Mouse (Mus musculus) splenic B cell, adult 2 months (primary cell): ENCODE measurements around the gene Plce1.

ENCODE experiments used
- DNase-seq: peaks from one replicate; pipeline ENCODE4 v3.0.0-alpha.2; 2011; ENCODE audit warnings: low read depth, low spot score
- H3K27me3 ChIP-seq: 2 replicates; pipeline ENCODE4 v1.6.1; 2012; ENCODE audit warnings: mild to moderate bottlenecking, low read length, moderate library complexity, mixed read lengths; ENCODE audit not compliant: control insufficient read depth, poor library complexity, insufficient read depth, severe bottlenecking
- H3K36me3 ChIP-seq: 2 replicates; pipeline ENCODE4 v1.6.1; 2012; ENCODE audit warnings: mild to moderate bottlenecking, low read length, moderate library complexity, mixed read lengths; ENCODE audit not compliant: control insufficient read depth, poor library complexity, insufficient read depth, severe bottlenecking

Gene Plce1

DNA sequence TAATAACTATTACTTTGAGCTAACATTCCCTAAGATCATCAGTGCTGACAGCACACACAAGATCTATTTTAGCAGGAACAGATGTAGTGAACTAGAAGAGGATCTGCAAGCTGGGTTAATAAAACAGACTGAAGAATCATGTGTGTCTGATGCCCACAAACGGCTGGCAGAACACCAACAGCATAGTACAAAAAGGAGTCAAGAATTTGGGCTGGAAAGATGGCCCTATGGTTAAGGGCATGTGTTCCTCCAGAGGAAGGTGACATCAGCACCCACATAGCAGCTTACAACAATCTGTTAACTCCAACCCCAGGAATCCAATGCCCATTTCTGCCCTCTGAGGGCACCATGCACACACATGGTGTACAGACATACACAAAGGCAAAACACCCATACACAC is 317.4 kb downstream of the Plce1 start:
- H3K27me3 ChIP-seq, result no peaks in the 10 kb centered on the region
- peaks cover 16% of the 10 kb centered on the region; the same call in 1 of the 2 replicates for H3K36me3 ChIP-seq
- DNase-seq, result no peak

DNA sequence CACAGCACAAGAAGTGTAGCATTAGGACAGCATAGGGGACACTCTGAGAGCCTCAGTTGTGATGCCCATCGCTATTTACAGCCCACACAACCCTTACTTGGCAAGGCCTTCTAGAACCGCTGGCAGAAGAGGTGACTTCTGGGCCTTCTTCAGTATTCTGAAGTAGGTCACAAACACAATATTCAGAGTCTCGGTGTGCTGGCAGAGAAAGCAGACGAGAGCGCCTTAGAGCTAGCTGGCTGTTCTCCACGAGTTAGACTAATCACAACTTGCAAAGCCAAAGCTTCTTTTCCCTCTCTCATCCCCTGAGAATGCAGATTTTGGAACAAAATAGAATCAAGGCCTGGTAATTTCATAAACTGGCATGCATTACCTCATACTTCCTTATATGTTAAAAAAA is 317.9 kb downstream of the Plce1 start:
- Histone ChIP-seq H3K27me3 (no peaks in the 10 kb centered on the region), H3K36me3 (peaks cover 16% of the 10 kb centered on the region; the same call in 1 of the 2 replicates)
- DNase-seq, result no peak

DNA sequence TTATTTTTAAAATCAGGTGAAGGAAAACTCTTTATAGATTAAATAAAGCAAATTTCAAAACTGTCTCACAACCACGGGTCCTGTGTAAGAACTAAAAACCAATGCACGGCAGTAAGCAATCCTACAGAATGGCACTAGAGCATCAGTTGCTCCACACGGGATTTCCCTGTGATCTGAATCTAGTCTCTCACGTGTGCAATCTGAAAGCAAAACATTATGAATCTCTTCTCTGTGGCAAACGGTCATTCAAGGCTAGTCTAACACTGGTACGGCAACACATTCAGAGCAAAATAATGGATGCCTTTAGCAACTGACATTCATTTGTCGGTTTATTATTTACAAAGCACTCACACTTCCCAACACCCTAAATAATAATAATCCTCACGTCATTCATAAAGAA is 337.3 kb downstream of the Plce1 start:
- Histone ChIP-seq H3K36me3 (peaks cover 5% of the 10 kb centered on the region), H3K27me3 (no peaks in the 10 kb centered on the region)
- DNase-seq, result no peak

DNA sequence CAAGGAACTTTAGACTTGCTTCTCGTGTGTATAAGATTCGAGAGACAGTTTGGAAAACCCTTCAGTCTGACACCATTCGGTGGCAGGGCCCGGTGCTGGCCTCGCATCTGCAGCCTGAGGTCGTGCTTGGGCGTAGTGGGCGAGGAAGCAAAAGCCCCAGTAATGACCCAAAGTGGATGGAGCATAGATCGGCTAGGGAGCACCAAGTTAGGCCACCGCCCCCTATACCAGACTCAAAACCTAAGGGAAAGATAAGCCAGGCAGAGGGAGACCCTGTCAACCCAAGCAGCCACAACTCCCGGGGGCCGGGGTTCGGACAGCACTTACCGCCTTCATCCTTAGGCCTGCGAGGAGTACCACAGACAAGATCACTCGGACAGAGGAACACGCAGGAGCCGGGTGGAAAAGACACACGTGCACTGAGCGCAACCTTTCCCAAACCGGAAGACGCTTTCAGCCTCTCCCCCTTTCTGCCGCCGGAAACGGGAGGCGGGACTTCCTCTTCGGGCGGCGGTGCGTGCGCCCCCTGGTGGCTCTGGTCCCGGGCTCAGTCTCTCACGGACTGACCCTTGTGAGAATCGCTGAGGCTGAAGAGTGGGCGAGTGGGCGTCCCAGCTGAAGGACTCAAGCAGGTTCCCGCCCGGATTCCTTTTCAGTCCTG is 338.0 kb downstream of the Plce1 start, which contains the start of gene Noc3l:
TSS of gene Noc3l (minus strand) at position 472 of the 661 bp plus-strand sequence.
- peak; percentile 93 for DNase-seq
- no peaks in the 10 kb centered on the region for H3K27me3 ChIP-seq

DNA sequence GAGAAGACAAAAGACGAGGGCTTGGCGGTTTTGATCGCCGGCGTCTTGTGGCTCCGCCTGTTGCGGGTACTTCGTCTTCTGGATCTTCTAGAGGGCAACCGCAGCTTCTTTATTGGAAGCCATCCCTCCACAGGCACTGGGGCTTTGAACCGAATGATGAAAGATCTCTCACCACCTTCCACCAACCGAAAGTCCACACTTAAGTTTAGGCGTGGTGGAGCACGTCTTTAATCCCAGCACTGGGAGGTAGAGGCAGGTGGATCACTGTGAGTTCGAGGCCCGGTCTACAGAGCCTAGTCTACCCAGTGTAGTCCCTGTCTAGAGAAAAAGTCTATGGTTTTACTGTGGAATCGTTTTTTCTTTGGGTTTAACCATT is 338.5 kb downstream of the Plce1 start:
- Histone ChIP-seq H3K27me3 (no peaks in the 10 kb centered on the region), H3K36me3 (peaks cover 5% of the 10 kb centered on the region)
- DNase-seq, result no peak

More for the DNA sequence above, 338.0 kb downstream of the Plce1 start, which contains the start of gene Noc3l:
- peaks cover 5% of the 10 kb centered on the region for H3K36me3 ChIP-seq

DNA sequence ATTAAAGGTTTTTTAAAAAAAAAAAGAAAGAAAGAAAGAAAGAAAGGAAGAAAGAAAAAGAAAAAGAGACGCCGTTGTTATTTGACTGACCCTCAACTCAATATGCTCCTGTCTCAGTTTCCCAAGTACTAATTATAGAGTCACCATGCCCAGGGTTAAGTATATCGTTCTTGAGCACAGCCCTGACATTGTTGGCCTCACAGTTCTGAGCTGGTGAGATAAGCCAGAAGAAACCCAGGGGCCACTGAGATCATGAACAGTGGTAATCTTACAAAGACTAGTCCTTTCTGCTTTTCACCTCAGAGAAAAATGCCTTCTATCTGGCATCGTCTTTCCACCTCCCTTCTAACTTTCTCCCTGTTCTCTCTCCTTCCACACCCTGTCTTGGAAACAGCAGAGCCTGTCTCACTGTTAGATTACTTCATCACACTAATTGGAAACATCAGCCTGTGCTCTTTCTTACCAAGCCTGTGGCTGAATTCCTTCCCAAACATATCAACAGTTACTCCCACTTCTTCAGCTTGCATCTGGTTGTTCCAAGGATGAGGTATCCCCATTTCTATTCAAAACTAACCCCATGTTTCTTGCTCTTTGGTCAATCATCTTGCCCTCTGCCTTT is 339.4 kb downstream of the Plce1 start:
- Histone ChIP-seq H3K27me3 (no peaks in the 10 kb centered on the region), H3K36me3 (no peaks in the 10 kb centered on the region)
- DNase-seq, result no peak

DNA sequence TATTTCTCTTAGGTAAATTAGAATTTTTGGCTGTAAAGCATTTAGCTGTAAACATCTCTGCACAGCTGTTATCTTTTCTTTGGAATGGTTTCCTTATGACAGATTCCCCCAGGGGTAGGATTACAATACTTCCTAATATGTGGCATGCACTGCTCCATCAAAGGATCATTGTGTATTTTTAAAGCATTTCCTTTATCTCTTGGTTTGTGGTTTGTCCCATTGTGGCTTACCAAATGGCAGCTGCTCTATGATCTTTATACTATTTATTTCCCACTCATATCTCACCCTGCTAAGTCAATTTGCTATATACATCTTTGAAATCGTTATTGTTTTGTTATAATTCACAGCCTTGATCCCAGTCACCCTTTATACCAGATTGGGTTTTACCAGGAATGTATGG is 352.3 kb downstream of the Plce1 start:
- Histone ChIP-seq H3K27me3 (no peaks in the 10 kb centered on the region), H3K36me3 (no peaks in the 10 kb centered on the region)
- DNase-seq, result no peak
